Mouse (Mus musculus) midbrain, embryonic 15.5 days (tissue): ENCODE data around the gene Atp23. TPM values are rescaled to one million over a fixed set of nuclear protein-coding genes. Genes with fewer than 3 reads are reported as not detected.
A peak's percentile ranks its signal among the peaks of the same experiment; 100 is the strongest.
"Not testable (repeated sequence)": the region's sequence is repeated elsewhere in the genome, so short reads cannot be mapped to it uniquely, and the experiment has no call there.

Experiments used
- ATAC-seq: fragments of 200-750 bp; cut with Nextera tagmentation; replicated peaks from 2 replicates; pipeline ENCODE4 v1.8.0; 2017; ENCODE audit warnings: moderate TSS enrichment
- H3K27ac ChIP-seq: fragments of 300-500 bp; sonication (generic); 2 replicates; pipeline ENCODE4 v1.5.1; 2015; ENCODE audit warnings: mild to moderate bottlenecking, inconsistent platforms
- H3K27me3 ChIP-seq: fragments of 300-500 bp; sonication (generic); replicated peaks from 2 replicates; pipeline ENCODE4 v1.6.1; 2015; ENCODE audit warnings: inconsistent platforms
- H3K36me3 ChIP-seq: fragments of 300-500 bp; sonication (generic); replicated peaks from 2 replicates; pipeline ENCODE4 v1.6.1; 2015; ENCODE audit warnings: inconsistent platforms
- H3K4me1 ChIP-seq: fragments of 300-500 bp; sonication (generic); 2 replicates; pipeline ENCODE4 v1.6.1; 2015; ENCODE audit warnings: inconsistent platforms
- H3K4me2 ChIP-seq: fragments of 300-500 bp; sonication (generic); 2 replicates; pipeline ENCODE4 v1.6.1; 2015; ENCODE audit warnings: inconsistent platforms, mild to moderate bottlenecking, moderate library complexity
- H3K4me3 ChIP-seq: fragments of 300-500 bp; sonication (generic); 2 replicates; pipeline ENCODE4 v1.5.1; 2015; ENCODE audit warnings: mild to moderate bottlenecking, inconsistent platforms
- H3K9ac ChIP-seq: fragments of 300-500 bp; sonication (generic); 2 replicates; pipeline ENCODE4 v1.6.1; 2015; ENCODE audit warnings: mild to moderate bottlenecking, inconsistent platforms
- H3K9me3 ChIP-seq: fragments of 300-500 bp; sonication (generic); 2 replicates; pipeline ENCODE4 v1.6.1; 2016; ENCODE audit warnings: inconsistent platforms
- WGBS: fragments of 180-500 bp; shearing (Covaris S2); methylation state at CpG from one replicate; pipeline ENCODE4 v1.1.7; 2015; ENCODE audit warnings: mixed read lengths; 5-methylcytosine and 5-hydroxymethylcytosine counted together
- polyA plus RNA-seq: library from polyadenylated mRNA; unstranded; fragments of >200 nt; fragmentation: Nextera tagmentation; extraction: Ambion mirVana; gene quantifications from 2 replicates; pipeline ENCODE4 v1.2.1, GENCODE M21; 2015

Atp23 gene
- polyA plus RNA-seq, 1 experiment from 2014 or later = 13.3 TPM

GRCm38 (mm10) chr10:126845309-126845911 lies 55.7 kb downstream of the Atp23 start:
- Histone ChIP-seq H3K4me1 (peaks cover 13% of the 10 kb centered on the region), H3K9me3 (no peaks in the 10 kb centered on the region), H3K27me3 (no peaks in the 10 kb centered on the region), H3K4me2 (peak overlapping the region; percentile 36), H3K4me3 (no peak overlapping the region), H3K27ac (peak overlapping the region; percentile 69), H3K9ac (no peak overlapping the region), H3K36me3 (no peaks in the 10 kb centered on the region)
- peak; percentile 84 for ATAC-seq
- WGBS = 6% methylated on average over 10 of the region's 10 CpGs

GRCm38 (mm10) chr10:126844689-126845088 lies 56.5 kb downstream of the Atp23 start:
- no peak for ATAC-seq
- H3K27me3 ChIP-seq = no peaks in the 10 kb centered on the region
- no peak overlapping the region for H3K4me3 ChIP-seq
- no peak overlapping the region for H3K27ac ChIP-seq
- no peak overlapping the region for H3K9ac ChIP-seq
- H3K4me1 ChIP-seq = peaks cover 13% of the 10 kb centered on the region
- peak overlapping the region; percentile 36 for H3K4me2 ChIP-seq
- no peaks in the 10 kb centered on the region for H3K9me3 ChIP-seq
- 35% methylated on average over 12 of the region's 12 CpGs for WGBS
- no peaks in the 10 kb centered on the region for H3K36me3 ChIP-seq

DNA sequence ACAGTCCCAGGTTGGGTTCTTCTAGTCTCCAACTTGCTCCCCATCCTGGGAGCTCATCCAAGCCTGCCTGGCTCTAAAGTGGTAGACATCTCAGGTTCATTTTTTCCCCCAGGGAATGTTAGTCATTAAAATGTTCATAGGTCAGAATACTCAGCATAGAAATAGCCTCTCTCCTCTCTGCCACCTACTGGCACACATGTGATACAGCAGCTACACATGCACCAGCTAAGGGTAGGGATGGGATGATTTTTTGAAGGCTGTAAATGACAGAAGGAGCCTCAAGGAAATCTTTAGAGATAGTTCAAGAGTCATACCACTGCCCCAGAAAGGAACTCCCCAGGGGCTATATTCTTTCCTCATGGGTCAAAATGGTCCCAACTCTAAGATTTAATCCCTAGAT lies 60.9 kb downstream of the Atp23 start:
- Histone ChIP-seq H3K9ac (no peak overlapping the region), H3K4me3 (no peak overlapping the region), H3K4me2 (no peak overlapping the region), H3K4me1 (peaks cover 3% of the 10 kb centered on the region), H3K36me3 (no peaks in the 10 kb centered on the region), H3K27ac (no peak overlapping the region), H3K27me3 (no peaks in the 10 kb centered on the region), H3K9me3 (no peaks in the 10 kb centered on the region)
- no peak for ATAC-seq

DNA sequence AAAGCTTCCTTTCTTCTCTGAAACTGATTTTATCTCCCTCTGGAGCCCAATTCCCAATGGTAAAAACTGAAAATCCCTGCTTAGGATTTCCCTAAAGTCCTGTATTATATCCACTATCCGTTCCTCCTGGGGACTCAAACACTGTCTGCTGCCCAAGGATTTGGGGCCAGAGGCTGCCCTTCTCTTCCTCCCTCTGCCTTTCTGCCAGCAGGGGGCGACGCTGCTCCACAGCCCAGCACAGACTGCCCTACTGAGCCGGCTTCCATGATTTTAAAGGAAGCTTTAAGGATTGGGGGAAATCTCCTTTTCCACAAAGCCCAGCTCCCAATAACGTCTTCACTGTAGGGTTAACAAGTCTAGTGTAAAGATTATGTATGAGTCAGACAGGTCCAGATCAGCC lies 68.1 kb downstream of the Atp23 start:
- ATAC-seq = no peak
- WGBS = 15% methylated on average over 5 of the region's 5 CpGs
- no peaks in the 10 kb centered on the region for H3K36me3 ChIP-seq
- H3K9ac ChIP-seq = no peak overlapping the region
- no peaks in the 10 kb centered on the region for H3K9me3 ChIP-seq
- H3K27me3 ChIP-seq = no peaks in the 10 kb centered on the region
- H3K4me3 ChIP-seq = no peak overlapping the region
- H3K4me2 ChIP-seq = no peak overlapping the region
- H3K27ac ChIP-seq = no peak overlapping the region
- H3K4me1 ChIP-seq = peaks cover 7% of the 10 kb centered on the region; the same call in 1 of the 2 replicates

- Histone ChIP-seq H3K36me3 (no peaks in the 10 kb centered on the region), H3K27me3 (no peaks in the 10 kb centered on the region), H3K27ac (no peak overlapping the region), H3K4me3 (no peak overlapping the region), H3K4me2 (no peak overlapping the region), H3K9me3 (no peaks in the 10 kb centered on the region), H3K4me1 (peaks cover 7% of the 10 kb centered on the region; the same call in 1 of the 2 replicates), H3K9ac (no peak overlapping the region)
- WGBS = 81% methylated on average over 5 of the region's 5 CpGs
- no peak for ATAC-seq
Measured at GRCm38 (mm10) chr10:126831329-126831728, 69.8 kb downstream of the Atp23 start.

GRCm38 (mm10) chr10:126828618-126829017 lies 72.5 kb downstream of the Atp23 start:
- no peaks in the 10 kb centered on the region for H3K9me3 ChIP-seq
- no peak overlapping the region for H3K4me2 ChIP-seq
- peaks cover 7% of the 10 kb centered on the region; the same call in 1 of the 2 replicates for H3K4me1 ChIP-seq
- no peak overlapping the region for H3K4me3 ChIP-seq
- peak overlapping the region; percentile 57 for H3K27ac ChIP-seq
- no peaks in the 10 kb centered on the region for H3K27me3 ChIP-seq
- ATAC-seq = peak; percentile 55
- H3K36me3 ChIP-seq = no peaks in the 10 kb centered on the region
- no peak overlapping the region for H3K9ac ChIP-seq
- 48% methylated on average over 7 of the region's 7 CpGs for WGBS

GRCm38 (mm10) chr10:126827941-126828593 lies 73.1 kb downstream of the Atp23 start:
- no peaks in the 10 kb centered on the region for H3K36me3 ChIP-seq
- peaks cover 11% of the 10 kb centered on the region for H3K4me1 ChIP-seq
- no peaks in the 10 kb centered on the region for H3K9me3 ChIP-seq
- no peaks in the 10 kb centered on the region for H3K27me3 ChIP-seq
- peak; percentile 89 for ATAC-seq
- H3K27ac ChIP-seq = peak overlapping the region; percentile 57
- H3K4me3 ChIP-seq = no peak overlapping the region
- H3K4me2 ChIP-seq = no peak overlapping the region
- 32% methylated on average over 8 of the region's 8 CpGs for WGBS
- no peak overlapping the region for H3K9ac ChIP-seq

DNA sequence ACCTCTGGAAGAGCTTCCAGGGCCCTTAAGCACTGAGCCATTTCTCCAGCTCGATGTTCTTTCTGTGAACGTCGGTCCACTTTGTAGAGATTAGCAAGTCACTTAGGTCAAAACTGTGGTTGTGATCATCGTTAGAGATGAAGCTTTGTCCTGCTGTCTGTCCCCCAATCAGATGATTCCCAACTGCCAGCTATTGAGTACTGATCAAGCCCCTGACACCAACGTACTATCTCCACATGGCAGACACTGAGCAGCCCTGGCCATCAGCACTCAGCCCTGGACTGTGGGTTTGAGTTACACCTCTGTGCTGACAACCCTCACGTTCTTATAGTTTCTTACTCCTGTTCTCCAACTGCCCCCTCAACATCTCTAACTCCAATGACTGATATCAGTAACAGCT lies 74.2 kb downstream of the Atp23 start:
- Histone ChIP-seq H3K27ac (no peak overlapping the region), H3K9ac (no peak overlapping the region), H3K4me2 (no peak overlapping the region), H3K9me3 (no peaks in the 10 kb centered on the region), H3K27me3 (no peaks in the 10 kb centered on the region), H3K36me3 (no peaks in the 10 kb centered on the region), H3K4me1 (peaks cover 14% of the 10 kb centered on the region), H3K4me3 (no peak overlapping the region)
- no peak for ATAC-seq
- WGBS = 92% methylated on average over 6 of the region's 6 CpGs

DNA sequence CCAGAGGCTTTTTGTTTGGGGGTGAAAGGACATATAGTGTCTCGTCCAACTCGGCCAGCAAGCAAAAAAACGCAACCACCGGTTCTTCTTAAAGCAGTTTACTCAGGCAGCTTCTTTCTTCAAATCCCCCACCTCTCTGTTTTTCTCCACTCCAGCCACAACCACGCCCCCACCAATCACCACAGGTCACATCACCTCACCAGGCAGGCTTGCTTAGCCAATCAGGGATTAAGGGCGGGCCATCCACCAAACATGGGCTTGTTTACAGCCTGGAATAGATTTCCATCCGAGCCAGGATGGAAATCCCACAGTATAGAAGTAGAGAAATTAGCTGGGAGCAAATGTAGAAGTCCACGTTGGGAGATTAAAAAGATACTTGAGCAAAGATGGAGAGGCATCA lies 74.9 kb downstream of the Atp23 start:
- peaks cover 14% of the 10 kb centered on the region for H3K4me1 ChIP-seq
- H3K9ac ChIP-seq, H3K9me3 ChIP-seq, ATAC-seq, H3K36me3 ChIP-seq, H3K4me3 ChIP-seq, H3K4me2 ChIP-seq, H3K27ac ChIP-seq, H3K27me3 ChIP-seq: not testable (repeated sequence)
- WGBS = 92% methylated on average over 8 of the region's 8 CpGs

GRCm38 (mm10) chr10:126822418-126822817 lies 78.7 kb downstream of the Atp23 start:
- 88% methylated on average over 3 of the region's 3 CpGs for WGBS
- H3K4me3 ChIP-seq = no peak overlapping the region

More at GRCm38 (mm10) chr10:126822418-126822817, 78.7 kb downstream of the Atp23 start:
- Histone ChIP-seq H3K27ac (peak overlapping the region; percentile 20; the same call in 1 of the 2 replicates), H3K9me3 (no peaks in the 10 kb centered on the region), H3K4me2 (no peak overlapping the region), H3K4me1 (peaks cover 6% of the 10 kb centered on the region; the same call in 1 of the 2 replicates), H3K36me3 (no peaks in the 10 kb centered on the region), H3K9ac (no peak overlapping the region), H3K27me3 (no peaks in the 10 kb centered on the region)
- ATAC-seq = no peak

Other genes with a start within 250 kb of the Atp23 start
- 16.5 and 18.6 TPM in 2 replicates for gene Ctdsp2, start 77.4 kb upstream of the Atp23 start, polyA plus RNA-seq
- 2.2 and 3.2 TPM in 2 replicates for gene Avil, start 99.4 kb upstream of the Atp23 start, polyA plus RNA-seq
- 57.3 and 62.7 TPM in 2 replicates for gene Tsfm, start 129.5 kb upstream of the Atp23 start, polyA plus RNA-seq
- gene Mettl1, start 140.1 kb upstream of the Atp23 start, polyA plus RNA-seq = 20.5 and 21.7 TPM in 2 replicates
- gene Eef1akmt3, start 140.2 kb upstream of the Atp23 start, polyA plus RNA-seq = 0.08 and 0.37 TPM in 2 replicates
- gene Cyp27b1, start 146.9 kb upstream of the Atp23 start, polyA plus RNA-seq = 0.06 and 0.18 TPM in 2 replicates
- 8.4 and 8.9 TPM in 2 replicates for gene March9, start 158.8 kb upstream of the Atp23 start, polyA plus RNA-seq
- gene Cdk4, start 162.2 kb upstream of the Atp23 start, polyA plus RNA-seq = 793 and 910 TPM in 2 replicates
- gene Tspan31, start 168.9 kb upstream of the Atp23 start, polyA plus RNA-seq = 113 and 120 TPM in 2 replicates
- gene Agap2, start 173.9 kb upstream of the Atp23 start, polyA plus RNA-seq = 6.3 and 6.6 TPM in 2 replicates
- gene Os9, start 219.8 kb upstream of the Atp23 start, polyA plus RNA-seq = 130 and 135 TPM in 2 replicates